Mouse (Mus musculus): ENCODE results near the gene Ppp4r1. TPM values are rescaled to one million over a fixed set of nuclear protein-coding genes. Genes with fewer than 3 reads are reported as not detected.

The Ppp4r1 gene
- polyA plus RNA-seq, 1 experiment from 2014 or later = 45.2 TPM

DNA sequence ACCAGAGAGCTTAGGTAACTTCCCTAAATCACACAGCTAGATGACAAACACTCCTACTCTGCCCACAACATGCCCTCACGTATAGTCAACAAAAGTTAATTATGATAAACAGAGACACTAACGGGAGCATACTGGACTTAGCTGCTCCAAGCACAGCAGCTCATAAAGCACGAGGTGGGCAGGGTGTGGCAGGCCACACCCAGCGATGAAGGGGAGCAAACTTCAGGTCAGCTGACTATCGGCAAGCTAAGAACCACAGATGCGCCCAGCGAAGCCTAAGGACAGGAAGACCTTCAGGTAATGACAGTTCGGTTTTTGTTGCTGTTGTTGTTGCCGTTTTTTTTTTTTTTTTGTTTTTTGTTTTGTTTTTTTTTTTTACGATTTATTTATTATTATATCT, 87.3 kb downstream of the Ppp4r1 start:
- H3K9ac ChIP-seq (replicated peaks) = no peak overlapping the region
- no peak overlapping the region for H3K27ac ChIP-seq (replicated peaks)
- no peaks in the 10 kb centered on the region for H3K27me3 ChIP-seq
- 88% methylated on average over 10 of the region's 10 CpGs for WGBS
- H3K4me1 ChIP-seq = peaks cover 15% of the 10 kb centered on the region
- H3K9me3 ChIP-seq = no peaks in the 10 kb centered on the region
- no peak overlapping the region for H3K4me3 ChIP-seq
- H3K4me2 ChIP-seq (replicated peaks) = no peak overlapping the region
- ATAC-seq (replicated peaks) = no peak
- H3K36me3 ChIP-seq = no peaks in the 10 kb centered on the region; the same call in 1 of the 2 replicates

DNA sequence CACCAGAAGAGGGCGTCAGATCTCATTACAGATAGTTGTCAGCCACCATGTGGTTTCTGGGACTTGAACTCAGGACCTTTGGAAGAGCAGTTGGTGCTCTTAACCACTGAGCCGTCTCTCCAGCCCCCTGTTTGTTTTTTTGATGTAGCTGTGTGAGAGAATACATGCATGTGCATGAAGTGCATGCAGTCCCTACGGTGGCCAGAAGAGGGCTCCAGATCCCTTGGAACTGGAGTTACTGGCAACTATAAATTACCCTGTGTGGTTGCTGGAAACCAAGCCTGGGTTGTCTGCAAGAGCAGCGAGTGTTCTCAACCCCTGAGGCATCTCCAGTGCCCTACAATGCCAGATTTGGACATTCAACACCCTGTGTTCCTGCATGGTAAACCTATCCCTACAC, 87.8 kb downstream of the Ppp4r1 start:
- H3K27me3 ChIP-seq = no peaks in the 10 kb centered on the region
- 41% methylated on average over 4 of the region's 4 CpGs for WGBS
- H3K4me1 ChIP-seq = peaks cover 12% of the 10 kb centered on the region
- no peaks in the 10 kb centered on the region; the same call in 1 of the 2 replicates for H3K36me3 ChIP-seq
- no peak for ATAC-seq (replicated peaks)
- H3K27ac ChIP-seq (replicated peaks) = no peak overlapping the region
- H3K9ac ChIP-seq (replicated peaks) = no peak overlapping the region
- H3K9me3 ChIP-seq = no peaks in the 10 kb centered on the region
- no peak overlapping the region for H3K4me2 ChIP-seq (replicated peaks)
- H3K4me3 ChIP-seq = no peak overlapping the region

DNA sequence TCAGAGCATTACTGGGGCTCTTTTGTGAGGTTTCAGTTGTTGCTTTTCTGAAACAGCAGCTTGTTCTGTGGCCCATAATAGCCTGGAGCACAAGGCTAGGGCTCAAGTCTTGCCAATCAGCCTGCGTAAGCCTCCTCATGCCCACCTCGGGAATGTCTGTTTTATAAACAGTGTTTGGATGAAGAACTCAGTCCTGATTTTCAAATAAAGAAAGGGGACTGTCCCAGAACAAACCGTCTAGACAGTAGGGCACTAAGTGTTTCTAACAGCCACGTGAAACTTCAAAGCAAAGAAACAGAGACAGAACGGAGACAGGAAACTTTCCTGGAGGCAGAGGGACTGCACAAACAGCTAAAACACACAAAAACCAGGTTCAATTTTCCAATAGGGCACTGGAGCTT, 89.3 kb downstream of the Ppp4r1 start:
- Histone ChIP-seq H3K36me3 (no peaks in the 10 kb centered on the region; the same call in 1 of the 2 replicates), H3K9ac (replicated peaks) (no peak overlapping the region), H3K27me3 (no peaks in the 10 kb centered on the region), H3K4me2 (replicated peaks) (no peak overlapping the region), H3K4me1 (peaks cover 11% of the 10 kb centered on the region), H3K27ac (replicated peaks) (no peak overlapping the region), H3K4me3 (no peak overlapping the region), H3K9me3 (no peaks in the 10 kb centered on the region)
- ATAC-seq (replicated peaks) = no peak
- 30% methylated on average over 5 of the region's 5 CpGs for WGBS

DNA sequence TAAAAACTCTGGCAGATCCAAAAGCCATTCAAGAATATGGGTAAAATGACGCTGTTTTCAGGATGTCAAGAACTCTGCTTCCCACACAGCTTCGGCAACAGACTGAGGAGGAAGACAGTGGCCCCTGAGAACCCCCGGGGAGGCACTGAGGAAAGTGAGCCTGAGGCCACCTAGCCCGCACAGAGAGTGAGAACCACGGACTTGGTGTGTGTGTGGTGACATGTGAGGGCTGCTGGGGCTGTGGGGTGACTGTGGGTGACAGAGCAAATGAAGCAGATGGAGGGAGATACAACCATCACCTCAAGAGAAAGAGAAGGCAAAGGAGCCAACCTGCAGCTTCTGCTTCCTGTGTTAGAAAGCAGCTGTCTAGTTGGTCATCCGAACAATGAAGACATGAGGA, 89.7 kb downstream of the Ppp4r1 start:
- Histone ChIP-seq H3K4me3 (no peak overlapping the region), H3K4me1 (peaks cover 11% of the 10 kb centered on the region), H3K9ac (replicated peaks) (no peak overlapping the region), H3K36me3 (no peaks in the 10 kb centered on the region; the same call in 1 of the 2 replicates), H3K27me3 (no peaks in the 10 kb centered on the region), H3K4me2 (replicated peaks) (no peak overlapping the region), H3K27ac (replicated peaks) (no peak overlapping the region), H3K9me3 (no peaks in the 10 kb centered on the region)
- WGBS = 69% methylated on average over 6 of the region's 6 CpGs
- ATAC-seq (replicated peaks) = no peak

DNA sequence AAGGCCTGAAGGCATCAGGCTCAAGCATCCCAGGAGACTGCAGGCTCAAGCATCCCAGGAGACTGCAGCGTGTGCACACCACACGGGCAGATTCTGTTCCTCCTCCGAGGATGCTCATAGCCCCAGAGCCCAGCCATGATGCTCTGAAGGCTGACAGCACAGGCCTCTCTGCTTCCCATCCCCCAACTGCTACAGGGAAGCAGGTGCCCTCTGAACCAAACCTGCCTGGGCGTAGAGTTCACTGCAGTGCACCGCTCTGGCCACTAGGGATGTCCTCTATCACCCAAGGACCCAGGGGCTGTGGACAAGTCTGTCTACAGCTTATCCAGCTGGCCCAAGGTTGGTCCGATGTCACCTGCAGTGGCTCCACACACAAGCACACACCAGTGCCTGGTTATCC, 90.3 kb downstream of the Ppp4r1 start:
- Histone ChIP-seq H3K4me2 (replicated peaks) (no peak overlapping the region), H3K36me3 (no peaks in the 10 kb centered on the region), H3K9ac (replicated peaks) (no peak overlapping the region), H3K9me3 (no peaks in the 10 kb centered on the region), H3K27ac (replicated peaks) (no peak overlapping the region), H3K4me1 (peaks cover 11% of the 10 kb centered on the region), H3K4me3 (no peak overlapping the region), H3K27me3 (no peaks in the 10 kb centered on the region)
- 34% methylated on average over 6 of the region's 6 CpGs for WGBS
- ATAC-seq (replicated peaks) = no peak

DNA sequence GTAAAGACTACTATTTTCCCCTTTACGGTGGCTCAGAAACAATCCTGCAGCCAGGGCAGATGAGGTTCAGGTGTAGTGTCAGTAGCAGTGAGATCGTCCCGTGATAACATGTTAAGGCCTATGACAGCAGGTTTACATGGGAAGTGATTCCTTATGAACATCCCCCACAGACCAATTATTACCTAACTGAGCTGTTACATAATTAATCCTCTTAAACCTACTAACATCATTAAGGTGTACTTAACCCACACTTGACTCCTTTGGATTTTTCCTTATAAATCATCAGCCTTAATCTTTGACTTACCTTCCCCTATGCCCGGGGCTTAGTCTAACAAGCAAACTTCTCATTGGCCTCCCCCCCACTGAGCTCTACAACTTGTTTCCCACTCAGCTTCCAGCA, 90.8 kb downstream of the Ppp4r1 start:
- H3K9me3 ChIP-seq = no peaks in the 10 kb centered on the region
- H3K36me3 ChIP-seq = no peaks in the 10 kb centered on the region
- H3K9ac ChIP-seq (replicated peaks) = no peak overlapping the region
- H3K4me2 ChIP-seq (replicated peaks) = no peak overlapping the region
- no peak overlapping the region for H3K27ac ChIP-seq (replicated peaks)
- no peak for ATAC-seq (replicated peaks)
- H3K27me3 ChIP-seq = no peaks in the 10 kb centered on the region
- WGBS = 81% methylated on average over 4 of the region's 4 CpGs
- no peak overlapping the region for H3K4me3 ChIP-seq
- H3K4me1 ChIP-seq = peaks cover 11% of the 10 kb centered on the region

DNA sequence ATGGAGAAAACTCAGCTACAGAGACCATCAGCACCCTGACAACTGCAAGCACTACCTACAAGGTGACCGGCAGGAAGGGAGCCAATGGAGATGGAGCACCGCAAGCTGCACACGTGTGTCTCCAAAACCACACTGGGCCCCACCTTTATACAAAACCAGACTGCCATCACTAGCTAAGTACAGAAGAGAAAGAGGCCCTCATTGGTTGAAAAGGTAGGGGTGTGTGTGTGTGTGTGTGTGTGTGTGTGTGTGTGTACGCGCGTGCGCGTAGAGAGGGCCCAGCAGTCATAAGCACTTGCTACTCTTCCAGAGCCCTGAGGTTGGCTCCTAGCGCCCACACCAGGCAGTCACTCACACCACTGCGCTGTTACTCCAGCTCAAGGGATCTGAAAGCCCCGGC, 91.5 kb downstream of the Ppp4r1 start:
- Histone ChIP-seq H3K36me3 (no peaks in the 10 kb centered on the region), H3K27ac (replicated peaks) (no peak overlapping the region), H3K9me3 (no peaks in the 10 kb centered on the region), H3K9ac (replicated peaks) (no peak overlapping the region), H3K4me3 (no peak overlapping the region), H3K4me2 (replicated peaks) (no peak overlapping the region), H3K27me3 (no peaks in the 10 kb centered on the region), H3K4me1 (peaks cover 11% of the 10 kb centered on the region)
- 91% methylated on average over 11 of the region's 11 CpGs for WGBS
- no peak for ATAC-seq (replicated peaks)

DNA sequence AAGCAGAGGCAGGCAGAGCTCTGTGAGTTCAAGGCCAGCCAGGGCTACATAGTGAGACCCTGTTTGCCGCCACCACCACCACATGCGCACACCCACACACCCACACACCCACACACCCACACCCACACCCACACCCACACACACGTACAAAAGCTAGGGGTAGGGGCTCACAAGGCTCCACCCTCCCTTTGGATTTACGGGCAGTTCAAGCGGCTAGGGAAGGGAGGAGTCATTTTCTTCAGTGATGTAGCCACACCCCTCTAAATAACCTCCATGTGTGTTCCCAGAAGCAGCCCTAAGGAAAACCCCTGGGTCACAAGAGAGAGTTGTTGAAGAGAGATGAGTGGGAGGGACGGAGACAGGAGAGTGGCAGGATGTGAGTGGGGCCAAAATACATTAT, 94.7 kb downstream of the Ppp4r1 start:
- H3K9ac ChIP-seq (replicated peaks) = no peak overlapping the region
- WGBS = 73% methylated on average over 6 of the region's 6 CpGs
- no peak overlapping the region for H3K27ac ChIP-seq (replicated peaks)
- no peaks in the 10 kb centered on the region for H3K9me3 ChIP-seq
- H3K27me3 ChIP-seq = no peaks in the 10 kb centered on the region
- H3K4me2 ChIP-seq (replicated peaks) = no peak overlapping the region
- no peak; the same call in 1 of the 2 replicates for ATAC-seq (replicated peaks)
- peaks cover 7% of the 10 kb centered on the region for H3K4me1 ChIP-seq
- no peaks in the 10 kb centered on the region for H3K36me3 ChIP-seq
- no peak overlapping the region for H3K4me3 ChIP-seq

DNA sequence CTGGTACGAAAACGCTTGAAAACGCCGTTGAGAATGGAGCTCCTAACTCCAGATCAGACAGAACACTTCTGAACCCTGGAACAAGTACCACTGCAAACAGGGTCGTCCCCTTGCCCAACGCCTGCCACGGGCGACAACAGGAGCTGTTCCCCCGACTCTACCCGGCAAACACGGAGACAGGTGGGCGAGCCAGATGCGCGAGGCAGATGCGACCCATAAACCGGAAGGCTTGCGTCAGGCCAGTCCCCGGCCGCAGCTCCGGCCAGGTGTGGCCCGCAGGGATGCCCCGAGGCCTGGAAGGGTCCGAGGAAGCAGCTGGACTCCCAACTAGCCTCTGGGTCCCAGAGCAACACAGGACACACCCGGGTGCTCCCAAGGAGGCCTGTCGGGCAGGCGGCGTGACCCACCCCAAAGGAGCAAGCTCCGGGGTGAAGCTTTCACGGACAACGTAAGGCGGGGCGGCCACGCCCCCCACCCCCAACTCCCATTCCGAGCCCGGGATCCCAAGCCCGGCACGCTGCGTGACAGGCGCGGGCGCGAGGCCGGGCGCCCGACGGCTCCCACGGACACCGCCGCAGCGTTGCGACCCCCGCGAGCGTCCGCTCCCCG, 101.8 kb downstream of the Ppp4r1 start:
- H3K4me1 ChIP-seq = peaks cover 29% of the 10 kb centered on the region
- peak overlapping the region; percentile 95 for H3K27ac ChIP-seq (replicated peaks)
- no peaks in the 10 kb centered on the region for H3K36me3 ChIP-seq
- WGBS = under 1% methylated on average over 48 of the region's 56 CpGs
- H3K9ac ChIP-seq (replicated peaks) = peak overlapping the region; percentile 84
- no peaks in the 10 kb centered on the region for H3K9me3 ChIP-seq
- no peaks in the 10 kb centered on the region for H3K27me3 ChIP-seq
- H3K4me3 ChIP-seq = peak overlapping the region; percentile 84
- H3K4me2 ChIP-seq (replicated peaks) = peak overlapping the region; percentile 75
- peak; percentile 28 for ATAC-seq (replicated peaks)

DNA sequence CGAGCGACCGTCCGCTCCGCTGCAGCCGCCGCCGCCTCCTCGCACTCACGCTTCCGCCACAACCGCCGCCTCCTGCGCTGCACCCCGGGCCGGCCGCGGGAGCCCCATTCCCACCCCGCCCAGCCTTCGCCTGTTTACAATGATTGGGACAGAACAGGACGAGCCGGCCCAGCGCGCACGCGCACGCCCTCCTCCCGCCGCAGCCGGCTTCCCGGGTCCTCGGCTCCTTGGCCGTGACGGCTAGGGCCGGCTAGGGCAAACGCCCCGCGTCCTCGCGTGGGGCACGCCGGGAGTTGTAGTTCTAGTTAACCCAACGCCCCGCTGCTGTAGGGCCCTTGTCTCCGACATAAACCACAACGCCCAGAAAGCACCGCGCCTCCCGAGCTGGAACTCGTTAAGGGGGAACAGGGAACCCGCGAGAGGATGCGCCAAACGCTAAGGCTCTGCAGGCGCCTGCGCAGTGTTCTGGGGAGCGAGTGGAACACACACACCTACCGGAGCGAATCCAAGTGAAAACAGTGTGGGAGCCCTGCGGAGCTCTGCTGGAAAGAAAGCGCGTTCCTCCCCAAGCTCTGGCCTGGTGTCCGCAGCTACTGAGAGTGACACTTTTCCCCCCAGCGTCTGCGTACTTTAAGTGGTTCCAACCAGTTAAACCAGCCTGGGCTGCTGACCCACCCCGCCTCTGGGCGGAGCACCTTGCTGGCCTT, 102.5 kb downstream of the Ppp4r1 start:
- H3K4me2 ChIP-seq (replicated peaks) = peak overlapping the region; percentile 82
- H3K4me1 ChIP-seq = peaks cover 29% of the 10 kb centered on the region
- peak overlapping the region; percentile 84 for H3K4me3 ChIP-seq
- ATAC-seq (replicated peaks) = peak; percentile 99
- H3K27me3 ChIP-seq = no peaks in the 10 kb centered on the region
- no peaks in the 10 kb centered on the region for H3K9me3 ChIP-seq
- peak overlapping the region; percentile 95 for H3K27ac ChIP-seq (replicated peaks)
- under 1% methylated on average over 67 of the region's 67 CpGs for WGBS
- peak overlapping the region; percentile 84 for H3K9ac ChIP-seq (replicated peaks)
- no peaks in the 10 kb centered on the region for H3K36me3 ChIP-seq

DNA sequence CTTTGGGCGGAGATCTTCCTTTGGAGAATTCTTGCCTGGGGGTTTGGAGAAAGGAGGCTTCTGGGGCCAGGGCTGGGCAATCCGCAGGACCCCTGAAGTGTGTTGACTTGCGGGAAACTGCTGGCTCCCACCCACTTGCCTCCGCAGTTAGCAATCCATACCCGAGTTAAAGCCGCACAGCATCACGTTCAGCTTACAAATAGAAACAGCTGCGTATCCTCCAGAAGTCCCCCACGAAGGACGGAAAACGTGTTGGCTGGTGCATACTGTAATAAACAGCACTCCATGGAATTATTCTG, 103.0 kb downstream of the Ppp4r1 start:
- Histone ChIP-seq H3K27ac (replicated peaks) (peak overlapping the region; percentile 95), H3K36me3 (no peaks in the 10 kb centered on the region), H3K9me3 (no peaks in the 10 kb centered on the region), H3K4me1 (peaks cover 29% of the 10 kb centered on the region), H3K4me2 (replicated peaks) (peak overlapping the region; percentile 82), H3K4me3 (peak overlapping the region; percentile 84), H3K27me3 (no peaks in the 10 kb centered on the region), H3K9ac (replicated peaks) (peak overlapping the region; percentile 60)
- WGBS = 0% methylated on average over 11 of the region's 11 CpGs
- ATAC-seq (replicated peaks) = no peak

DNA sequence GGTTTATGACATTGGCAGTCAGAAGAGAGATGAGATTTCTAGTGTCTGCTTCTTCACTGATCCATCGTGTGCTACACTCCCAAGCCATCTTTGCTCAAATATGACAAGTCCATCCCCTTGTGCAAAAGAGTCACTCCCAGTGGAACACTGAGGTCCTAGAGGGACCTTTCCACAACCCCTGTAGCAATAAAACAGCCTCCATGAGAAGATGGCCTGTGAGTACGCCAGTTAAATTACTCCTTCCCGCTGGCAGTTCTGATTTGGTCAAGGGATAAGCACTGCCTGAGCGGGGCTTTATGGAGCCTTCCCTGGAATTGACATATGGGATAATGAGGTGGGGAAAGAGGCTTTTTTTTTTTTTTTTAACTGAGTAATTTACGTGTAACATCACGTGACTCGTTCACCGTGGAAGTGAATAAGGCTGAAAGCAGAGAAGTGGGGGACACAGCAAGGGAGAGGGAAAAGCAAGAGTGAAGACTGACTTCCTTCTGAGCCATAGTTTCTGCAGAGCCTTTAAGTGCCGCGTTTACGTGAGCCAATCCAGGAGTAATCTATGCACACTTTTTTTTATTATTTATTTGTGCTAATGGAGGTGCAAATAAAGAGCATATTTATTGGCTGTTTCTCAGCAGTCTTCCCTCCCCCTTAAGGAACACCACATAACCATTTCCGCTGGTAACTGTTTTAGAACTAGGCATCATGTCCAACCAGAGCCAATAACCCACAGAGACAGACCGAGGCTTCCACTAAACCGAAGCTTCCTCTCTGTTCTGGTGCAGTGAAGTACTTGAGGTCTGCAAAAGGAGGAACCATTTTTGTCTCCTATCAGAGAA, 103.5 kb downstream of the Ppp4r1 start, which contains the start of gene Ralbp1:
Ralbp1 (minus strand) TSS at position 102 of the 833 bp plus-strand sequence.
- ATAC-seq (replicated peaks) = no peak
- peak within 1 kb of the TSS; percentile 84 for H3K4me3 ChIP-seq
- peak within 1 kb of the TSS; percentile 82 for H3K4me2 ChIP-seq (replicated peaks)
- H3K27me3 ChIP-seq = no peaks in the 10 kb centered on the region
- H3K36me3 ChIP-seq = no peaks in the 10 kb centered on the region
- peaks cover 29% of the 10 kb centered on the region for H3K4me1 ChIP-seq
- H3K9ac ChIP-seq (replicated peaks) = peak within 1 kb of the TSS; percentile 84
- H3K9me3 ChIP-seq = no peaks in the 10 kb centered on the region
- WGBS = 6% methylated on average over 14 of the region's 14 CpGs
- H3K27ac ChIP-seq (replicated peaks) = peak within 1 kb of the TSS; percentile 95
